Mouse (Mus musculus) heart, adult 2 months (tissue): ENCODE results near the gene Ap3s2. TPM values are rescaled to one million over a fixed set of nuclear protein-coding genes. Genes with fewer than 3 reads are reported as not detected.

Experiments used
- DNase-seq, 2 experiments: peaks; one replicate each; pipeline ENCODE4 v3.0.0; 2021
- H3K27ac ChIP-seq: fragments of 200-600 bp; 2 replicates; pipeline ENCODE4 v1.8.1; 2022
- H3K27me3 ChIP-seq: fragments of 200-500 bp; 2 replicates; pipeline ENCODE4 v1.6.1; 2012; ENCODE audit warnings: mild to moderate bottlenecking, low read length, inconsistent platforms, mixed read lengths; ENCODE audit not compliant: control insufficient read depth, insufficient read depth
- H3K36me3 ChIP-seq: fragments of 200-500 bp; 2 replicates; pipeline ENCODE4 v1.6.1; 2012; ENCODE audit warnings: low read length, inconsistent platforms; ENCODE audit not compliant: control insufficient read depth, insufficient read depth
- H3K4me1 ChIP-seq: fragments of 200-500 bp; 2 replicates; pipeline ENCODE4 v1.6.1; 2011; ENCODE audit warnings: low read length; ENCODE audit not compliant: control insufficient read depth, insufficient read depth
- H3K4me3 ChIP-seq: fragments of 200-600 bp; 2 replicates; pipeline ENCODE4 v1.8.1; 2022
- H3K79me2 ChIP-seq: fragments of 200-500 bp; replicated peaks from 2 replicates; pipeline ENCODE4 v1.6.1; 2012; ENCODE audit warnings: mild to moderate bottlenecking, inconsistent platforms, low read length, moderate library complexity, mixed read lengths; ENCODE audit not compliant: control insufficient read depth, insufficient read depth
- H3K9ac ChIP-seq: fragments of 200-500 bp; 2 replicates; pipeline ENCODE4 v1.6.1; 2012; ENCODE audit warnings: low read depth, mild to moderate bottlenecking, control low read depth, inconsistent platforms, low read length, mixed read lengths
- CTCF ChIP-seq: fragments of 200-600 bp; IDR thresholded peaks from 2 replicates; pipeline ENCODE4 v1.8.1; 2022; ENCODE audit warnings: antibody characterized with exemption, mild to moderate bottlenecking, moderate library complexity
- EP300 ChIP-seq: fragments of 200-500 bp; IDR thresholded peaks from 2 replicates; pipeline ENCODE4 v1.6.1; 2011; ENCODE audit warnings: low read depth, low read length, control low read depth; ENCODE audit not compliant: insufficient read depth
- POLR2A ChIP-seq: fragments of 200-500 bp; IDR thresholded peaks from 2 replicates; pipeline ENCODE4 v1.6.1; 2011; ENCODE audit warnings: mild to moderate bottlenecking, low read depth, low read length, control low read depth; ENCODE audit not compliant: insufficient read depth
- WGBS: fragments of 180-500 bp; shearing (Covaris S2); methylation state at CpG from one replicate; pipeline ENCODE4 v1.1.7; 2018; 5-methylcytosine and 5-hydroxymethylcytosine counted together
- intact Hi-C: fragments of 180-260 bp; cut with DNase I; formaldehyde crosslinking; loops from one replicate; pipeline ENCODE4 v1.15.1; 2025
- polyA plus RNA-seq: library from polyadenylated mRNA; depleted of rRNA; stranded (reverse); fragments of >200 nt; gene quantifications from 2 replicates; pipeline ENCODE4 v1.2.3, GENCODE M21; 2012
- total RNA-seq, 2 experiments: library from RNA; stranded (reverse); gene quantifications; 2 replicates each; pipeline ENCODE4 v1.2.3; 2021

The Ap3s2 gene
- total and polyA plus RNA-seq, 3 experiments, result 13.1 to 21.9 (median 19.4) TPM

DNA sequence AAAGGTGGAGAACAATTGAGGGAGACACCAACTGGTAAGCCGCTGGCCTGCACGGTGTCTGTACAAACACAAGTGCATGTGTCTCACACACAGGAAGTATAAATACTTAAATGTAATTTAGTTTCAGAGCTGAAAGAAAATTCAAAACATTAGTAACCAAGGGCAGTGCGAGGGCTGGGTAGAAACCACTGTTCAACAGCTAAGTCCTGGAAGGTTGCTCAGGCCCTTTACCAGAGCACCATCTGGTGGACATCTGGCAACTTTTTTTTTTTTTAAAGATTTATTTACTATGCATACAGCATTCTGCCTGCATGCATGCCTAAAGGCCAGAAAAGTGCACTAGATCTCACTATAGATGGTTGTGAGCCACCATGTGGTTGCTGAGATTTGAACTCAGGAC is 5.9 kb downstream of the Ap3s2 start:
- no peak for DNase-seq
- H3K36me3 ChIP-seq, result no peaks in the 10 kb centered on the region
- H3K4me3 ChIP-seq, result no peak overlapping the region
- intact Hi-C loops, result loop anchor here (1.0 kb wide), 1 partner anchor 115 kb away; no protein-coding TSS in a partner anchor
- no peaks in the 10 kb centered on the region for H3K79me2 ChIP-seq
- H3K4me1 ChIP-seq, result no peaks in the 10 kb centered on the region; the same call in 1 of the 2 replicates
- WGBS, result 70% methylated on average over 3 of the region's 3 CpGs
- TF ChIP-seq POLR2A (no peak), EP300 (peak; percentile 59; the same call in 1 of the 2 replicates), CTCF (peak; percentile 84)
- no peak overlapping the region for H3K27ac ChIP-seq
- H3K9ac ChIP-seq, result no peak overlapping the region
- no peaks in the 10 kb centered on the region for H3K27me3 ChIP-seq

DNA sequence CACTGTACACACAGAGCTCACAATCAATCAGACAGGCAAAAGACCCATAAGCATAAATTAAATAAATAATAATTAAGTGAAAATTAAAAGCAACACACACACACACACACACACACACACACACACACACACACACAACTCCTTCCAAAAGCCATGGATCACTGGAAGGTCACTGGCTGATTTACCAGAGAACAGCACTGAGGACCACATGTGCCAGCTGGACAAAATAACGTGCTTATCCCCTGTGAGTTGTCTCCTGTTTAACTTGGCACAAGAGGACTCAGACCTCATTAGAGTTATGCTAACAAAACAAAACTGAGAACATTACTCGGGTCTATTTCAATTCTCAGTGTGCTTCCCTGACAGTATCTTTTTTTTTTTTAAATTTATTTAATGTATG is 13.1 kb downstream of the Ap3s2 start:
- no peak overlapping the region for H3K9ac ChIP-seq
- no peak overlapping the region for H3K27ac ChIP-seq
- no peaks in the 10 kb centered on the region for H3K27me3 ChIP-seq
- intact Hi-C loops, result no loop called here
- 27% methylated on average over 2 of the region's 2 CpGs for WGBS
- H3K36me3 ChIP-seq, result peaks cover 2% of the 10 kb centered on the region; the same call in 1 of the 2 replicates
- H3K79me2 ChIP-seq, result no peaks in the 10 kb centered on the region
- DNase-seq, result peak in 1 of 2 experiments; percentile 48
- TF ChIP-seq POLR2A (no peak), CTCF (no peak), EP300 (no peak)
- peaks cover 3% of the 10 kb centered on the region for H3K4me1 ChIP-seq
- no peak overlapping the region for H3K4me3 ChIP-seq

- no peak for DNase-seq
- intact Hi-C loops, result no loop called here
- H3K9ac ChIP-seq, result no peak overlapping the region
- no peak overlapping the region for H3K4me3 ChIP-seq
- TF ChIP-seq EP300 (no peak), CTCF (no peak), POLR2A (no peak)
- H3K79me2 ChIP-seq, result no peaks in the 10 kb centered on the region
- peaks cover 3% of the 10 kb centered on the region for H3K4me1 ChIP-seq
- 80% methylated on average over 3 of the region's 3 CpGs for whole genome bisulfite sequencing
- H3K27ac ChIP-seq, result no peak overlapping the region
- H3K27me3 ChIP-seq, result no peaks in the 10 kb centered on the region
- H3K36me3 ChIP-seq, result peaks cover 2% of the 10 kb centered on the region; the same call in 1 of the 2 replicates
Measured at GRCm38 (mm10) chr7:79906914-79907313, 13.5 kb downstream of the Ap3s2 start.

DNA sequence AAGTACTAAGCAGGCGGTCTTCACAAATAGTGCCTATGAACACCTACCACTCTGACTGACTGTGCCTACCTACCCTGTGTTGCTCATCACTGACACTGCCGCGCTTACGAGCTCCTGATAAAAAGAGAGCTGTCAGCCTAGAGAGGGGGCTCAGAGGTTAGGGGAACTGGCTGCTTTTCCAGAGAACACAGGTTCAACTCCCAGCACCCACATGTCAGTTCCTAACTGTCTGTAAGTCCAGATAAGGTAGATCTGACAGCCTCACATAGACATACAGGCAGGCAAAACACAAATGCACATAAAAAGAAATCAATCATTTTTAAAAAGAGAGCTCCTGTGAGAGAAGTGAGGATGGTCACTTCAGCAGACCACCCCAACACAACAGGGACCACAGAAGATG is 15.3 kb downstream of the Ap3s2 start:
- no peaks in the 10 kb centered on the region for H3K79me2 ChIP-seq
- peaks cover 3% of the 10 kb centered on the region for H3K4me1 ChIP-seq
- DNase-seq, result no peak
- 97% methylated on average over 4 of the region's 4 CpGs for WGBS
- H3K9ac ChIP-seq, result no peak overlapping the region
- H3K27me3 ChIP-seq, result no peaks in the 10 kb centered on the region
- intact Hi-C loops, result no loop called here
- H3K27ac ChIP-seq, result no peak overlapping the region
- TF ChIP-seq CTCF (no peak), POLR2A (no peak), EP300 (no peak)
- H3K4me3 ChIP-seq, result no peak overlapping the region
- H3K36me3 ChIP-seq, result peaks cover 2% of the 10 kb centered on the region; the same call in 1 of the 2 replicates

- TF ChIP-seq CTCF (no peak), EP300 (no peak), POLR2A (no peak)
- Histone ChIP-seq H3K4me3 (no peak overlapping the region), H3K9ac (no peak overlapping the region), H3K79me2 (no peaks in the 10 kb centered on the region), H3K27me3 (no peaks in the 10 kb centered on the region), H3K4me1 (peaks cover 3% of the 10 kb centered on the region), H3K36me3 (peaks cover 2% of the 10 kb centered on the region; the same call in 1 of the 2 replicates), H3K27ac (no peak overlapping the region)
- WGBS, result 76% methylated on average over 8 of the region's 8 CpGs
- intact Hi-C loops, result no loop called here
- no peak for DNase-seq
Measured at GRCm38 (mm10) chr7:79903160-79903792, 17.2 kb downstream of the Ap3s2 start.

DNA sequence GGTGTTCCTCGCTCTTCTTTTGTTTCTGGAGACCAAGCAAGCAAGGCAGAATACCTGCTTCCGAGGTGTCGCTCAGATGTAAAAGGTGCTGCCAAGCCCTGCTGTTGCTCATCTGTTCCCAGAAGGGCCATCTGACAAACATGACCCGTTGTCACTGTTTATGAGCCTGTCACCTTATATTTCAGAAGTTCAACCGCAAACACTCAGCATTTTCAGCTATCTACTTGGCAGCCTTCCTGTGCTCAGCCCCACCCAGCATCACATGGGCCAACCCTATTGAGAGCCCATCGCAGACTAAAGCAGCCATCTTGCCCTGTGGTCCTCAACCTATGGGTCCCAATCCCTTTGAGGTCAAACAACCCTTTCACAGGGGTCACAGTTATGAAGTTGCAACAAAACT is 19.7 kb downstream of the Ap3s2 start:
- Histone ChIP-seq H3K4me1 (no peaks in the 10 kb centered on the region), H3K79me2 (no peaks in the 10 kb centered on the region), H3K36me3 (peaks cover 2% of the 10 kb centered on the region; the same call in 1 of the 2 replicates), H3K27me3 (no peaks in the 10 kb centered on the region), H3K27ac (no peak overlapping the region), H3K9ac (no peak overlapping the region), H3K4me3 (no peak overlapping the region)
- intact Hi-C loops, result no loop called here
- no peak for DNase-seq
- 90% methylated on average over 6 of the region's 6 CpGs for WGBS
- TF ChIP-seq POLR2A (no peak), EP300 (no peak)
